Mouse (Mus musculus): Measurements from ENCODE around the gene Hjurp. TPM values are rescaled to one million over a fixed set of nuclear protein-coding genes. Genes with fewer than 3 reads are reported as not detected.
A peak's percentile ranks its signal among the peaks of the same experiment; 100 is the strongest.

Gene Hjurp
- polyA plus RNA-seq, 1 experiment from 2014 or later = 155 TPM

DNA sequence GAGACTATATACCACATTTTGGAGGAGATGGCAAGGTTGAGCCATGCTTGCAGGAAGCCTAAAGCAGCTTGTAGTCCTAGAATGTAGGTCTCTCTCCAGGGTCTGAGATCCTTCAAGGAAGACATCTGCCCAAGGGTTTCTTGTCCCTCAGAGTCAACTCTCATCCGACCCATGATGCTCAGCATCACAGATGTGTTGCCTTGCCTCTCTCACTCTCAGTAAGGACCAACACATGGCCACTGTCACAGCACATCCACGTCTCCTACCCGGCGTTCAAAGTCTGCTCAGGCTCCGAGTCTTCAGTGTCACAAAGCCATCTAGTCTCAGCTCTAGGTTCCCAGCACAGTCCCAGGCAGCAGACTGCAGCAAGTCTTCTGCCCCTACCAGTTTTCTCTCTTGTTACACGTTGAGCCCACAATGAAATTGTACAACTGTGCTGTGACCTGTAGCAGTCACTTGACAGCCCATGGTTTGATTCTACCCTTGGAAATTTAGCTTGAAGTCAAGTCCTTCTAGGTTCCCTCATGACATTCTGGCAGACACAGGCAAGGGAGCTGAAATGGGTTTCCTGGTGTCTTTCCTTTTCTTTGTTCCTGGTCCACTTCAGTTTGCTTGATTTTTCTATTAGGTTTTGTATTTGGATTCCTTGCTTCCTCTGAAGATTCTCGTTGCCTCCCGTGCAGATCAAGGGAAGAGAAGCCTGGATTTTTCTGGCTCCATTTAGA is 27.0 kb upstream of the Hjurp start:
- H3K27me3 ChIP-seq (ENCODE audit: insufficient read depth, poor library complexity, severe bottlenecking) = no peaks in the 10 kb centered on the region
- no peaks in the 10 kb centered on the region for H3K36me3 ChIP-seq
- peak; percentile 82 for DNase-seq (ENCODE audit: low spot score)

DNA sequence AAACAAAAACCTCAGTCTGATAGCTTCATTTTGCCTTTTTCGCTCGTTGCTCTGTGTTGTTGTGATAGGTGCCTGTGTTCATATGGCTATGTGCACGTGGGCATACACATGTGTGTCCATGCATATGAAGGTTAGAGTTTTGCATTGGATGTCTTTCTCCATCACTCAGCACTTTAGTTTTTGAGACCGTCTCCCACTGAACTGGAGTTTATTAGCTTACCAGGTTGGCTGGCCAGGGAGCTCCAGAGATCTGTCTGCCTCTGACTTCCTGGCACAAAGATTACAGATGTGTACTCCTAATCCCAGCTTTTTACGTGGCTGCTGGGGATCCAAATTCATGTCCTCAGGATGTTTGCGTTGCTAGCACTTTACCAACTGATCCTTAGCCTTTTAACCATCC is 26.3 kb upstream of the Hjurp start:
- H3K9me3 ChIP-seq = peaks cover 90% of the 10 kb centered on the region
- peak; percentile 77 for DNase-seq (ENCODE audit: low spot score)
- H3K4me1 ChIP-seq = no peaks in the 10 kb centered on the region
- no peaks in the 10 kb centered on the region for H3K36me3 ChIP-seq
- no peak overlapping the region for H3K4me3 ChIP-seq
- no peak overlapping the region for H3K27ac ChIP-seq
- 61% methylated on average over 6 of the region's 6 CpGs for WGBS
- H3K27me3 ChIP-seq (ENCODE audit: insufficient read depth, poor library complexity, severe bottlenecking) = no peaks in the 10 kb centered on the region

More for the DNA sequence above, 27.0 kb upstream of the Hjurp start:
- 58% methylated on average over 8 of the region's 8 CpGs for WGBS
- H3K4me3 ChIP-seq = no peak overlapping the region
- peaks cover 91% of the 10 kb centered on the region for H3K9me3 ChIP-seq
- H3K27ac ChIP-seq = no peak overlapping the region
- no peaks in the 10 kb centered on the region for H3K4me1 ChIP-seq

DNA sequence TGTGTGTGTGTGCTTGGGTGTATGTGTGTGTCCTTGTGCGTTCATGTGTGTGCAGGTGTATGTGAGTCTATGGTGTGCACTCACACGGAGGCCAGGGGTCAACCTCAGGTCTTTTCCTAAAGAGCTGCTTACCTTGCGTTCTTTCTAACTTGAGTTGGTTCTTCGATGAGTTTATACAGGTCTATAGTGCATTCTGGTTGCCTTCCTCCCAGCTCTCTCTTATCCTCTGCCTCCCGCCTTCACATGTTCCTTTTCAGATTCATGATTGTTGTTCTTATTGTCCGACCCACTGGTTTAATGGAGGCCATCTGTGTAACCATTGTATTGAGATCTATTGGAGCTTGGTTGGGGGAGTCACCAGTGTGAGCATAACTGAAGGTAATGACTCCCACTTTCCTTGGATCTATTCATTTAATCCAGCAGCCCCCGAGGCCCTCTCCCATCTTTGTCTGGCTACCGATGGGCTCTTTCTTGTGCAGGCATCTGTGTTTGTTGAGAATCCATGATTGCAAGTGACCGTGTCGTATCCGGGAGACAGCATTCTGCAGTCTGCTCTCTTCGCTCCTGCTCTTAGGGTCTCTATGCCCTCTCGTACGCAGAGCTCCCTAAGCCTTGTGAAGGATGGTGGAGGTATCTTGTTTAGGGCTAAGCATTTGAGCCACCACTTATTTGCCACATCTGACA is 24.8 kb upstream of the Hjurp start:
- 63% methylated on average over 14 of the region's 14 CpGs for WGBS
- no peak overlapping the region for H3K4me3 ChIP-seq
- H3K36me3 ChIP-seq = no peaks in the 10 kb centered on the region
- peaks cover 90% of the 10 kb centered on the region for H3K9me3 ChIP-seq
- no peaks in the 10 kb centered on the region for H3K27me3 ChIP-seq (ENCODE audit: insufficient read depth, poor library complexity, severe bottlenecking)
- peak; percentile 77 for DNase-seq (ENCODE audit: low spot score)
- H3K27ac ChIP-seq = no peak overlapping the region
- no peaks in the 10 kb centered on the region for H3K4me1 ChIP-seq

DNA sequence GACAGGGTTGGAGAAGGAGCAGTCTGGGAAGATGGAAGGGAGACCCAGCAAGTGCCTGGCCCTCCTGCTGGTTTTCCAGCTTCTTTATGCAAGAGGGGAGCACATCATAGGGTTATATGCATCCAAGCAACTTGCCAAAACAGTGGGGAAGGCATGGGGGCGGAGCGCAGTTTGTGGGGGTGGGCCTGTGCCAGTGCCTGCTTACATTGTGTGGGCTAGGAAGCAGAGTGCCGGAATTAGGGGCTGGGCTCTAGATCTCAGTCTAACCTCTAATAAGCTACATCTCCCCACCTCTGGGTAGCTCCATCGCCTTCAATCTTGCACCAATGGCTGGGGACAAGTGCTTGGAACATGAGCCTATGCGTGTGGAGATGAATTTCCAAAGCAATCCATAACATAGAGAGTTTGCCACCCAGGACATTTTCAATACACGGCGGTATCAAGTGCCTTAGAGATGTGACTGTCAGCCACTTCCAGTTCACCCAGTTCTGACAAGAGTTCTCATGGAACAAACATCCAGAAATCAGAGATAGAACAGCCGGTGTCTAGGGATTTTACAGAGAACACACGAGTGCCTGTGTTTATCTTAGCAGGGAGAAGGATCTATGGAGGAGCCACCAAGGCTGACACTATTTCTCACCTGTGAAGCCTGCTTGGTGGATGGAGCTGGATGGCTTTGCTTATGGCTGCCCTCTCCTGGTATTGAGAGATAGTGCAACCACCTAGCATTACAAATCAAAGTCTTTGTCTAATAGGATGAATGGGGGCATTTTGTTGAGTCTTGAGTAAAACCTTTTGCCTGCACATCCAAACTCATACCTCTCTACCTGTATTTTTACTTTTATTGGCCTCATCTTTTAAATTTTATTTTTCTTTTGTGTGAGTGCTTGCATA is 23.9 kb upstream of the Hjurp start:
- H3K4me3 ChIP-seq = no peak overlapping the region
- 63% methylated on average over 9 of the region's 9 CpGs for WGBS
- H3K27me3 ChIP-seq (ENCODE audit: insufficient read depth, poor library complexity, severe bottlenecking) = no peaks in the 10 kb centered on the region
- no peaks in the 10 kb centered on the region for H3K36me3 ChIP-seq
- no peaks in the 10 kb centered on the region for H3K4me1 ChIP-seq
- H3K9me3 ChIP-seq = peaks cover 89% of the 10 kb centered on the region
- no peak overlapping the region for H3K27ac ChIP-seq
- DNase-seq (ENCODE audit: low spot score) = peak; percentile 82

DNA sequence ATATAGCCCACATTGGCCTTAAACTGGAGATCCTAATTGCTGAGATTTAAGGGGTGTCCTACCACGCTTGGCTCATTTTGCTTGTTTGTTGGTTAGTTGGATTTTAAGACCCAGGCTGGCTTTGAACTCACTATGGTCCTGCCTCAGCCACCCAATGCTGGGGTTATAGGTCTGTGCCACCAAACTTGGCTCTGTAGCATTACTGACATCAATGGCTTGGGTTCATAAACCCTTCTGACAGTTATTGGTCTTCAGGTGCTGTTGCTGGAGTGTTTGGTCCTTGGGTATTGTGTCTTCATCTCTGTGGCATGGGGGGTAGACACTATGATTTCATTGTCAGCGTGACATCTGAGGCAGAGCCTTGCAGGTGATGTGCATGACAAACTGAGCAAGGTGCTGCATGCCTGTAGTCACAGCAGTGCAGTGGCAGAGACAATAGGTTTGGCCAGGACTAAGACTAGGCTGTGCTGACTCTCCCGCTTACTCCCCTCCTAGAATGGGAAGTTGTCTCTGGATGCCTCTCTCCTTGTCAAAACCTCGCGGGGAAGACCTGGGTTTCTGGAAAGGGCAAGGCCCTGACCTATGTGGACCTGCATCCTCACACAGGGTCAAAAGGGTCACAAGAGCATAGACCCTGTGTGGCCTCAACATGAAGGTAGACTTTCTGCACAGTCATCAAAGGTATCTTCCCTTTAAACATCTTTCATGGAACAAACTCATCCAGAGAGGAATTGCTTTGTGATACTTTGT is 23.0 kb upstream of the Hjurp start:
- Histone ChIP-seq H3K9me3 (peaks cover 90% of the 10 kb centered on the region), H3K27me3 (ENCODE audit: insufficient read depth, poor library complexity, severe bottlenecking) (no peaks in the 10 kb centered on the region), H3K36me3 (no peaks in the 10 kb centered on the region), H3K27ac (no peak overlapping the region), H3K4me1 (no peaks in the 10 kb centered on the region), H3K4me3 (no peak overlapping the region)
- DNase-seq (ENCODE audit: low spot score) = peak; percentile 82
- 40% methylated on average over 5 of the region's 5 CpGs for WGBS

DNA sequence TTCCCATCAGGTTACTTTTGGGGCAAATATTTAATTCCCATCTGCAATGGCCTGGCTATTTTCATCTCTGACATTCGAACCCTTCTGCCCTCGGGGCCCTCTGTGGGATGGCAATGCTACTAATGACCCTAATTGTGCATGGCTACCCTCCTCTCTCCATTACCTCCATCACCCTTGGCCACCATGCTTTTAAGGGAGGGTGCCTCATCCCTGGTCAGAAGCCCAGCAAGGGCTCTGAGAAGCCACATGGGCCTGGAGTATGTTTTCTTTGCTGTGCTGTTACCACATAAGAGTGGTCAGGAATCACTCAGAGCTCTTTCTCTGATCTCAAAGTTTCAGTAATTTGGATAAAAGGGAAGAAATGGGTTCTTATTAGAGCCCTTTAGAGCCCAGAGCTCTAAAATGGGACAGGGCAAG is 22.1 kb upstream of the Hjurp start:
- H3K27ac ChIP-seq = no peak overlapping the region
- H3K36me3 ChIP-seq = no peaks in the 10 kb centered on the region
- DNase-seq (ENCODE audit: low spot score) = peak; percentile 84
- H3K4me3 ChIP-seq = no peak overlapping the region
- no peaks in the 10 kb centered on the region for H3K27me3 ChIP-seq (ENCODE audit: insufficient read depth, poor library complexity, severe bottlenecking)
- peaks cover 87% of the 10 kb centered on the region for H3K9me3 ChIP-seq
- WGBS = 73% methylated on average over 2 of the region's 2 CpGs
- H3K4me1 ChIP-seq = no peaks in the 10 kb centered on the region

DNA sequence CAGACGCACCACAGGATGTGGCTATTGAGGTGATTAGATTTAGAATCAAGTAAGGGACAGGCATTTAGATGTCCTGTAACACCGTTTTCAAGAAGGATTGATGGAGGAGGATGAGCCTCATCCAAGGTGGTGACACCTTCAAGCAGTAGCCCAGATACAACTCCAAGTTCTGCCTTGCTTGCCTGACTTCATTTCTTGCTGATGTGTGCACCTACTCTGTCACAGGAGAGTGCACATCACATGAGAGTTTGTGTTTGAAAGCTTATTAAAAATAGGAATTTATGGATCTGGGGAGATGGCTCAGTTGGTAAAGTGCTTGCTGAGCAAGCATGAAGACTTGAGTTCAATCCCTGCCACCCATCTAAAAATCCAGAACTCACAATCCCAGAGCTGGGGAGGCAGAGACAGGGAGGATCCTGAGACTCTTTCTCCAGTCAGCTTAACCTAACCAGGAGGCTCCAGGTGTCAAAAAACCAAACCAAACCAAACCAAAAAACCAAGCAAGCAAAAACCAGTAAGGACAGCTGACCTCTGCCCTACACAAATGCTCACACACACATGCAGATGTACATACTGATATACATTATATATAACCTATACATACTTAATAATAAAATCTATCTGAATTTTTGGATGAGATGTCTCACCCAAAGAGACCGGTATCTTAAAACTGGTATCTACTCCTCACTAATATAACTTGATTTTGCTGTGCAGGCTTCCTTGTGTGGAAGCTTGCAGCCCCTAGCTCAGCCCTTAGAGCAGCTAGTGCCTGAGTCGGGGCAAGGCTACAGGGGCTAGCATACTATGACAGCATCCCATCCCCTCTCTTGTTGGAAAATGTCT is 21.5 kb upstream of the Hjurp start:
- WGBS = 55% methylated on average over 4 of the region's 4 CpGs
- DNase-seq (ENCODE audit: low spot score) = peak; percentile 78

DNA sequence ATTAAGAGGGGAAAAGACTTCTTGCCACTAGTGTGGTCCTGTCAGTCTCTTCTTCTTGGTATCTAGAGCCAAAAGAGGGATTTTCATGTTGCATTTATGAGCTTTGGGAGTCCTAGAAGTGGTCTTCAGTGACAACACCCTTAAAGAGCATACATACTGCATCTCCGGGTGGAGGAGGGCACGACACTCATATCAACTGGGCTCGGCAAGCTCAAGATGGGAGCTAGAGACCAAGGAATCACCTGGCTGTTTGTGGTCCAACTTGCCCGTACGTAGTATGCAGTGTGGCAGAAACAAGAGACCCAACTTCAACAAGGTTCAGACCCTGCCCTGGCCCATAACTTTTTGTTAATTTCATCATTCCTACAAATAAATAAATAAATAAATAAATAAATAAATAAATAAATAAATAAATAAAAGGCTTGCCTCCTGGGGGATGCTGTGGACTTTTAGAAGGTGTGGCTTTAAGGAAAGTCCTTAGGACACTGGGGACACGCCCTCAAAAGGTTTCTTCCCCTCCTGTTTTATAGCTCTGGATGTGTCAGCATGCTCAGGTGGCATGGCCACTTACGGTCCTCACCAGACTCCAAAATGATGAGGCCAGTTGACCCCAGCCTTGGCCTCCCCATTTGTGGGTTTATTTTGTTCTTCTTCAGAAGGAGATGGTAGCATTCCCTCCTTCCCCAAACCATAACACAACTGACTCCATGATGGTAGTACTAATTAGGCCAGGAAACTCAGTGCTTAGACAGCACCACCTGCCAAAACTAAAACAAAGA is 20.2 kb upstream of the Hjurp start:
- Histone ChIP-seq H3K9me3 (peaks cover 75% of the 10 kb centered on the region), H3K27ac (no peak overlapping the region), H3K4me3 (no peak overlapping the region), H3K36me3 (no peaks in the 10 kb centered on the region), H3K27me3 (ENCODE audit: insufficient read depth, poor library complexity, severe bottlenecking) (no peaks in the 10 kb centered on the region), H3K4me1 (no peaks in the 10 kb centered on the region)
- peak; percentile 78 for DNase-seq (ENCODE audit: low spot score)
- 60% methylated on average over 7 of the region's 7 CpGs for WGBS

More for the DNA sequence above, 21.5 kb upstream of the Hjurp start:
- Histone ChIP-seq H3K36me3 (no peaks in the 10 kb centered on the region), H3K27ac (no peak overlapping the region), H3K9me3 (peaks cover 84% of the 10 kb centered on the region), H3K4me3 (no peak overlapping the region), H3K4me1 (no peaks in the 10 kb centered on the region), H3K27me3 (ENCODE audit: insufficient read depth, poor library complexity, severe bottlenecking) (no peaks in the 10 kb centered on the region)

DNA sequence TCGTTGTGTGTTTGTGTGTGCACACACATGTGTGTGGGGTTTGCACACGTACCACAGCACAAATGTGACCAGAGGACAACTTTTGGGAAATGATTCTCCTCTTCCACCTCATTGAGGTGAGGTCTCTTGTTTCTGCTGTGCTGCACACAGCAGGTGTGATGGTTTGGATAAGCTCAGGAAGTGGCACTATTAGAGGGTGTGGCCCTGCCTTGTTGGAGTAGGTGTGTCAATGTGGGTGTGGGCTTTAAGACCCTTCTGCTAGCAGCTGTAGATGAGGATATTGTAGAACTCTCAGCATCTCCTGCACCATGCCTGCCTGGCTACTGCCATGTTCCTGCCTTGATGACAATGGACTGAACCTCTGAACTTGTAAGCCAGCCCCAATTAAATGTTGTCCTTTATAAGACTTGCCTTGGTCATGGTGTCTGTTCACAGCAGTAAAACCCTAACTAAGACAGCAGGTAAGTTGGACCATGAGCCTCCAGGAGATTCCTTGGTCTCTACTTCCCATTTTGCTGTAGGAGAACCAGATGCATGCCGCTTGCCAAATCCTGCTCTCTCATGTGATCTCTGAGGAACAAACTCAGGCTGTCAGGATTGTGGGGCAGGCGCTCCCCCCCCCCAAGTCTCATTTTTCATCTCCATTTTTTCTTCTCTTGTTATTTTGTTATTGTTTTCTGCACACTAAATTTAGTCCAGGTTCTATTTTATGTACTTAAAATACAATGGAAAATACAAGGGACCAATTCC is 18.9 kb upstream of the Hjurp start:
- peak; percentile 79 for DNase-seq (ENCODE audit: low spot score)
- Histone ChIP-seq H3K4me1 (no peaks in the 10 kb centered on the region), H3K4me3 (no peak overlapping the region), H3K36me3 (no peaks in the 10 kb centered on the region), H3K27me3 (ENCODE audit: insufficient read depth, poor library complexity, severe bottlenecking) (no peaks in the 10 kb centered on the region), H3K9me3 (peaks cover 72% of the 10 kb centered on the region), H3K27ac (no peak overlapping the region)
- WGBS = 72% methylated on average over 4 of the region's 4 CpGs

DNA sequence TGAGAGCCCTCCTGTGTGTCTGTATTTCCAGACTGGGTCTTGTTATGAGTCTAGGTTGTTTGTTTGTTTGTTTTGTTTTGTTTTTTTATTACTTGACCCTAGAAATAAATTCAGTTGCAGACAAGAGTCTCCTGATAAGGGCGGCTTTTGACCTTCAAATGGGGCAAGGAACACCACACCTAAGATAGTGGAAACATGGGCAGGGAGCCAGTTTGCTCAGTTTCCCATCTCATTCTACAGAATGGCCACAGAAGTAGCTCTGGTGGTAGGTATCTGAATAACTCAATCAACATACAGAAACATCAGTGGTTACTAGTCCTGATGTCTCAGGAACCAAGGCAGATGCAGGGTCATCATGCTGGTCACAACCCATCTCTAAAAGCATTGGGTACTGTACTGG is 17.2 kb upstream of the Hjurp start:
- DNase-seq (ENCODE audit: low spot score) = peak; percentile 74
- Histone ChIP-seq H3K27ac (no peak overlapping the region), H3K4me1 (no peaks in the 10 kb centered on the region), H3K27me3 (ENCODE audit: insufficient read depth, poor library complexity, severe bottlenecking) (no peaks in the 10 kb centered on the region), H3K9me3 (peaks cover 71% of the 10 kb centered on the region), H3K4me3 (no peak overlapping the region), H3K36me3 (no peaks in the 10 kb centered on the region)
- 13% methylated on average over 1 of the region's 1 CpGs for WGBS

DNA sequence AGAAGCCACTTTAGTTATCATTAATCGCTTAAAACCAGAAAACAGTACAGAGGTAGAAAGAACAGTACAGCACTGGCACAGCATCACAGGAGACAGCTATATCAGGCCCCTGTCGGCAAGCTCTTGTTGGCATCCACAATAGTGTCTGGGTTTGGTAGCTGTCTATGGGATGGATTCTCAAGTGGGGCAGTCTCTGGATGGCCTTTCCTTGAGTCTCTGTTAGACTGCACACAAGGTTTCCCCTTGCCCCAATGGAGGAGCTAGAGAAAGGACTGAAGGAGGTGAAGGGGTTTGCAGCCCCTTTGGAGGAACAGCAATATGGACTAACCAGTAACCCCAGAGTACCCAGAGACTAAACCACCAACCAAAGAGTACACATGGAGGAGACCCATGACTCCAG is 14.6 kb upstream of the Hjurp start:
- peaks cover 66% of the 10 kb centered on the region for H3K9me3 ChIP-seq
- H3K27me3 ChIP-seq (ENCODE audit: insufficient read depth, poor library complexity, severe bottlenecking) = no peaks in the 10 kb centered on the region
- no peak overlapping the region for H3K27ac ChIP-seq
- H3K4me3 ChIP-seq = no peak overlapping the region
- H3K36me3 ChIP-seq = no peaks in the 10 kb centered on the region
- H3K4me1 ChIP-seq = no peaks in the 10 kb centered on the region
- 50% methylated on average over 2 of the region's 2 CpGs for WGBS
- DNase-seq (ENCODE audit: low spot score) = peak; percentile 81
